Mouse (Mus musculus) limb, embryonic 11.5 days (tissue): ENCODE measurements at regions not wholly inside any gene's neighbourhood (a gene's known extent, or its start where the extent isn't known, plus 50 kb on each side); places are given as distances from the start of the nearest gene placed in this dataset.

Source experiments
- ATAC-seq: fragments of 200-750 bp; cut with Nextera tagmentation; 2 replicates; pipeline ENCODE4 v1.8.0; 2017; ENCODE audit warnings: low read depth; ENCODE audit not compliant: insufficient number of reproducible peaks, low FRiP score, low TSS enrichment
- DNase-seq: peaks from one replicate; pipeline ENCODE4 v3.0.0-alpha.2; 2015; ENCODE audit warnings: low spot score
- H3K27ac ChIP-seq: fragments of 300-500 bp; sonication (generic); replicated peaks from 2 replicates; pipeline ENCODE4 v1.5.1; 2014; ENCODE audit warnings: low read depth, mild to moderate bottlenecking, low read length
- H3K27me3 ChIP-seq: fragments of 300-500 bp; sonication (generic); 2 replicates; pipeline ENCODE4 v1.6.1; 2014; ENCODE audit warnings: mild to moderate bottlenecking, low read length, mixed read lengths; ENCODE audit not compliant: control insufficient read depth, insufficient read depth
- H3K36me3 ChIP-seq: fragments of 300-500 bp; sonication (generic); 2 replicates; pipeline ENCODE4 v1.6.1; 2014; ENCODE audit warnings: mild to moderate bottlenecking, low read length, moderate library complexity, mixed read lengths; ENCODE audit not compliant: control insufficient read depth, insufficient read depth
- H3K4me1 ChIP-seq: fragments of 300-500 bp; sonication (generic); 2 replicates; pipeline ENCODE4 v1.6.1; 2014; ENCODE audit warnings: low read length, mixed read lengths; ENCODE audit not compliant: control insufficient read depth, insufficient read depth
- H3K4me2 ChIP-seq: fragments of 300-500 bp; sonication (generic); 2 replicates; pipeline ENCODE4 v1.6.1; 2014; ENCODE audit warnings: low read depth, mild to moderate bottlenecking, moderate library complexity; ENCODE audit not compliant: severe bottlenecking
- H3K4me3 ChIP-seq: fragments of 300-500 bp; sonication (generic); 2 replicates; pipeline ENCODE4 v1.5.1; 2014; ENCODE audit warnings: low read depth, low read length
- H3K9ac ChIP-seq: fragments of 300-500 bp; sonication (generic); 2 replicates; pipeline ENCODE4 v1.6.1; 2014; ENCODE audit warnings: mild to moderate bottlenecking, low read length
- H3K9me3 ChIP-seq: fragments of 300-500 bp; sonication (generic); 2 replicates; pipeline ENCODE4 v1.6.1; 2016; ENCODE audit warnings: low read length; ENCODE audit not compliant: control insufficient read depth
- WGBS: fragments of 180-500 bp; shearing (Covaris S2); extraction: QIAGEN DNeasy Blood & Tissue Kit; methylation state at CpG from one replicate; pipeline ENCODE4 v1.1.7; 2014; 5-methylcytosine and 5-hydroxymethylcytosine counted together

DNA sequence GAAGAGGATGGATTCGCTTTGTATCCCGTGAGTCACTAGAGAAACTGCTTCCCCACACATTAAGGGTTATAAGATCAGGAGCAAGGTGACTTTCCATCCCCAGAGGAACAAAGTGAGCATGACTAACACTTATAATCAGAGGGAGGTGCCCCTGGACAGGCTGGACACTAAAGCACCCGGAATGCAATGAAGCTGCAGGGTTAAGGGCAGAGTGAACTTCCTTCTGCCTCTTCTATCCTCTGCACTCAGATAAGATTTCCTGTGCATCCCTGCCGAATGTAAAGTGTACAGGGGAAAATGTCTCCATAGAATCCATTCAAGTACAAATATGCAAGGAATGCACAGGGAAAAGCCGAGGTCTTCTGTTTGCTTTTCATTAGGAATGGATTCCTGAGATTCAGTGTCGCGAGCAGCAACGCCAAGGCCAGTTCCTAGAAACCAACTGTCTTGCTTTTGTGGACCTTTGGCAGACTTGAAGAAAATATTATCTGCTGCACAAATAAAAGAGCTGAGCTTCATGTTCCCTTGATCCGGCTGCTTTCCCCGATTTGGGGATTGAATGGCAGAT lies 58.5 kb upstream of the Fbxl7 start:
- Histone ChIP-seq H3K9me3 (no peaks in the 10 kb centered on the region), H3K4me2 (no peak overlapping the region), H3K27me3 (no peaks in the 10 kb centered on the region), H3K9ac (no peak overlapping the region), H3K4me3 (no peak overlapping the region), H3K36me3 (no peaks in the 10 kb centered on the region), H3K4me1 (no peaks in the 10 kb centered on the region), H3K27ac (no peak overlapping the region)
- ATAC-seq (no peak), DNase-seq (no peak)
- 80% methylated on average over 10 of the region's 10 CpGs for WGBS

DNA sequence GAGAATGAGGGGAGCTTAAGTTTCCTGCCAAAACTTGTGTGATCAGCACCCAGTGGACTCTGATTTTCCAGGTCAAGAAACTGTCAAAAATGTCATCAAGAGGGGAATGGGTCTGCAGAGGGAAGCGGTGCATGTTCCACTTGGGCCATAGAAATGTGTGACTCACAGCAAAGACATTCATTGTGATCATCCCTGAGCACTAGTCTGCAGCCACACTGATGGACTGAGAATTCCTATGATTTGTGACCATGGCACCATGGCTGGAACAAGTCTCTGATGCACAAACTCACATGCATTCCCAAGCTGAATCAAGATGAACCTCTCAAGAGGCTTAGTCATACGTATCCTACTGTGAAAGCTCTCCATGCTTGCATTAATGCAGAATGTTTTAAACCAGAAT lies 63.6 kb upstream of the Fbxl7 start:
- Histone ChIP-seq H3K9me3 (no peaks in the 10 kb centered on the region), H3K4me1 (no peaks in the 10 kb centered on the region), H3K27ac (no peak overlapping the region), H3K4me2 (no peak overlapping the region), H3K4me3 (no peak overlapping the region), H3K27me3 (no peaks in the 10 kb centered on the region), H3K9ac (no peak overlapping the region), H3K36me3 (no peaks in the 10 kb centered on the region)
- DNase-seq (no peak), ATAC-seq (no peak)
- WGBS, result 91% methylated on average over 2 of the region's 2 CpGs

DNA sequence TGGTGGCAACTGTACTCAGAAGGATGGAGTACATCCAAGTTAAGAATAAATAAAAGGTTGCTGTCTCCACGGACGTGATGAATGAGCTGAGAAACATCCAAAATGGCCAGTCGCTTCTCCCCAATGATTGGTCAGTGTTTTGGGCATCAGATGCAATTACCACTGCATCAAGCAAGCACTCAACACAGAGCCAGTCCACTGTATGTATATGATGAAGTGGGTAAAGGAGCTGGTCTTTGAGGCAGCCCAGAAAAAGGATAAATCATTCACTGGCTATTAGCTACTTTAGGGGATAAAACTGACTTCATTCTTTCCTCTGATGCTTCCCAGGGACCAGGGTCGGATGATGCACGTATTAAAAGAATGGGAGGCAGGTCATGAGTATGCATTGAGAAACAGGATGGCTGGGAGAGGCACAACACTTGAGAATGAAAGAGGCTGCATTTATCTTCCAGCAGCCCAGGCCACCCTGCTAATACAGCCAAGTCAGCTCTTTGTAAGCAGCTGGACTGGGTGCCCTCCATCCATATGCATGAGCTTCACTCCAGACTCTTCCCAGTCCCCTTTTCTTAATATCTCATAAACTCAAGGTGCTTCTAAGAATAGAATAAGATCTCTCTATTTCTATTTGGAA lies 73.1 kb upstream of the Fbxl7 start:
- no peak overlapping the region for H3K27ac ChIP-seq
- ATAC-seq (no peak), DNase-seq (no peak)
- no peak overlapping the region for H3K4me3 ChIP-seq
- no peak overlapping the region for H3K9ac ChIP-seq
- H3K4me1 ChIP-seq, result no peaks in the 10 kb centered on the region
- H3K36me3 ChIP-seq, result no peaks in the 10 kb centered on the region
- H3K4me2 ChIP-seq, result no peak overlapping the region
- no peaks in the 10 kb centered on the region for H3K27me3 ChIP-seq
- no peaks in the 10 kb centered on the region for H3K9me3 ChIP-seq
- 77% methylated on average over 5 of the region's 5 CpGs for WGBS

DNA sequence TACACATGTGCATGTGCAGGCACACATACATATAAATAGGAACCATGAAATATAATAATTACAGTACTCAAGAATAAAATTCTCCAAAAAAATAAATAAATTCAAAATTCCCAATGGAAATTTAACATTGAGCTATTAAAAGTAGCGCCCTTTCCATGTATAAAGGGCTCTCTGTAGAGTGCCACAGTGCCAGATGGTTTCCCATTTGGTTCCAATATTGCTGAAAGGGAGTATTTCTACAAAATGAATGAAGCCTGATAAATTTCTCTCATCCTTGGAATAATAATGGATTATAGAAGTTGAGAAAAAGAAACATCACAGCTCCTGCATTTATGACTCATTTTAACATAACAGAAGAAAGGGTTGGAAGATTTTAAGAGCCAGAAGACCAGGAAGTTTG lies 75.4 kb upstream of the Fbxl7 start:
- H3K4me1 ChIP-seq, result no peaks in the 10 kb centered on the region
- no peak overlapping the region for H3K27ac ChIP-seq
- ATAC-seq, result no peak
- DNase-seq, result no peak
- H3K36me3 ChIP-seq, result no peaks in the 10 kb centered on the region
- no peak overlapping the region for H3K9ac ChIP-seq
- H3K4me2 ChIP-seq, result no peak overlapping the region
- 93% methylated on average over 1 of the region's 1 CpGs for WGBS
- H3K4me3 ChIP-seq, result no peak overlapping the region
- no peaks in the 10 kb centered on the region for H3K9me3 ChIP-seq
- no peaks in the 10 kb centered on the region for H3K27me3 ChIP-seq

DNA sequence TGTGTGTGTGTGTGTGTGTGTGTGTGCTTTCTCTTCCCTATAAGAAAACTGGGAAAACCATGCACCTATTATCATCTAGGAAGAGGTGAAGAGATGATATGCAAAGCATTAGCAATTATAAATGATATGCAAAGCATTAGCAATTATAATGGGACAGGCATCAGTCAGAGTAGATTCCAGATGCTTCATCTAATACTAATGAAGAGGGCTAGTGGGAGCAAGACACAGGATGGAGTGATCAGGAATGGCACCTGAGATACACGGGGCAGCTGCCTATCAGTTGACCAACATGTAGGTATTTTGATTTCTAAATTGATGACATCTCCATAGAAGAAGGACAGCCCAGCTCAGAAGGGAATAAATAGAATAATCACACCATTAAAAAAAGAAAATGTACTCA lies 97.7 kb upstream of the Fbxl7 start:
- Histone ChIP-seq H3K4me3 (no peak overlapping the region), H3K36me3 (no peaks in the 10 kb centered on the region), H3K9me3 (no peaks in the 10 kb centered on the region), H3K27ac (no peak overlapping the region), H3K4me1 (no peaks in the 10 kb centered on the region), H3K4me2 (no peak overlapping the region), H3K9ac (no peak overlapping the region), H3K27me3 (no peaks in the 10 kb centered on the region)
- no peak for ATAC-seq
- DNase-seq, result no peak
- 87% methylated on average over 1 of the region's 1 CpGs for WGBS

DNA sequence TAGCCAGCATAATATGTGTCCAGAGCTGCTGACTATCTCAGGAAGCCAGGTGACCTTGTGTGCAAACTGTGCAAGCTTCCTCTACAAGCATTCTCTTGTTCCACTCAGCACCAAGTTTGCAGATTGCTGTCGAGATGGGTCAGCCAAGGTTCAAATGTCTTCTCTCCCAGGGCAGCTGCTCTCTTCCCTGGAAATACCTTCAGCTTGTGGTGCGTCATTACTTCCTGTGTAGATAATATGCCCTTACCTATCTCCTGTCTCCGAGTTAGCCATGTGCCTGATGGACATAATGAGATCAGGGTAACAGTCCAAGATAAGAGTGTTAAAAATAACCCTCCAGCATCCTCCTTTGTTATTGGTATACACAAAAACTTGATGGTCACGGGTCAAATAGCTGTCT lies 113.7 kb upstream of the Fbxl7 start:
- ATAC-seq (no peak), DNase-seq (no peak)
- 74% methylated on average over 4 of the region's 4 CpGs for WGBS

DNA sequence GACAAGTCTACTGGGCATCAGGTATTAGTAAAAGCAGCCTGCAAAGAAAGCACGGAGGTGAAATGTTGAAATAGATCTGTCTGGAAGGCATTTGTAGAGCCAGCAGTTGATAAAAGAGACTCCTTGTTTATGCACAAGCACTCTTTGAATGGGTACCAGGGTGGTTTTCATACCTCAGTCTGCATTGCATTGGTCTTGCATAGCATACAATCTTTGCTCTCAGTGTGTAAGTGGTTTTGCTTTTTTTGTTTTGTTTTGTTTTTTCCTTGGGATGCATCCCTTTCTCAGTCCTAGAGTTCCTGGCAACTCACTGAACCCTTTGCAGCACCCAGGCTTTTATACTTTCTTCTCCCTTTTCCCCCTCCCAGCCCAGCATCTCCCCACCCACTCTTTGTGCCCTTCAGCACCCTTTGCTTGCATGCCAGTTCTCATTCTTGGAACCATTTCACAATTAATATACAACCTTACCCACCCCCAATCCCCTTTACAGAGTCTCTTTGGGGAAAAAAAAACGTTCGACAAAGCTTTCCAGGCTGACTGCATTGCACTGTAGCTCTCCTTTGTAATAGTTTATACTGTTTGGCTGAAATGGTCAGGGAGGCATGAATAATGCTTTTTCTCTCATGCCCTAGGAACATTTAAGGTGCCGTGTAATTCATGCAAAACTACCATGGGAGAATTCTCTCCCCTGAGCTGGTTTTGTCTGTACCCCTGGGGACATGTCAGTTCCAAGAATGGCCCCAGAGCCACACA lies 118.7 kb upstream of the Fbxl7 start:
- Histone ChIP-seq H3K4me2 (no peak overlapping the region), H3K27me3 (no peaks in the 10 kb centered on the region), H3K4me1 (no peaks in the 10 kb centered on the region), H3K9ac (no peak overlapping the region), H3K9me3 (no peaks in the 10 kb centered on the region), H3K4me3 (no peak overlapping the region), H3K27ac (no peak overlapping the region), H3K36me3 (no peaks in the 10 kb centered on the region)
- no peak for ATAC-seq
- DNase-seq, result no peak
- WGBS, result 73% methylated on average over 4 of the region's 4 CpGs

More for the DNA sequence above, 113.7 kb upstream of the Fbxl7 start:
- H3K4me3 ChIP-seq, result no peak overlapping the region
- H3K4me1 ChIP-seq, result no peaks in the 10 kb centered on the region
- no peak overlapping the region for H3K9ac ChIP-seq
- H3K27ac ChIP-seq, result no peak overlapping the region
- no peaks in the 10 kb centered on the region for H3K27me3 ChIP-seq
- no peak overlapping the region for H3K4me2 ChIP-seq
- H3K36me3 ChIP-seq, result no peaks in the 10 kb centered on the region
- no peaks in the 10 kb centered on the region for H3K9me3 ChIP-seq

DNA sequence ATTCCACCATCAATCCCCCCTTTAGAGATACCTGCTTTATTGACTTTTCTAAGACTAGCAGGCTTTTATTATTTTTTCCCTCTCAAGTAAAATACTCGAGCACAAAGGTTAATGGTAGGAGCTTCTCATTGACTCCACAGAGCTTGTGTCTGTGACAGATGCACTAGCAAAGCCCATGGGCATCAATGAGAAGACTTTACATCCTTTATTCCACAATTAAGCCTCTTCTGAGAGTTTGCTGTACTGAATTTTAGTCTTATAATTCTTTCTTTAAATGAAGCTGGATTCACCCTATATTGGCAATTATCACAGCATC lies 119.2 kb upstream of the Fbxl7 start:
- H3K27ac ChIP-seq, result no peak overlapping the region
- no peak for ATAC-seq
- H3K4me1 ChIP-seq, result no peaks in the 10 kb centered on the region
- H3K9ac ChIP-seq, result no peak overlapping the region
- H3K4me2 ChIP-seq, result no peak overlapping the region
- no peaks in the 10 kb centered on the region for H3K9me3 ChIP-seq
- no peaks in the 10 kb centered on the region for H3K36me3 ChIP-seq
- H3K4me3 ChIP-seq, result no peak overlapping the region
- 58% methylated on average over 1 of the region's 1 CpGs for WGBS
- no peak for DNase-seq
- no peaks in the 10 kb centered on the region for H3K27me3 ChIP-seq
